Mouse (Mus musculus) central nervous system, embryonic 18 days (tissue): ENCODE measurements around the gene Slc5a1. TPM values are rescaled to one million over a fixed set of nuclear protein-coding genes. Genes with fewer than 3 reads are reported as not detected.

Source experiments
- polyA plus RNA-seq: library from polyadenylated mRNA; depleted of rRNA; stranded (reverse); fragments of >200 nt; gene quantifications from 2 replicates; pipeline ENCODE4 v1.2.3, GENCODE M21; 2012; rRNA removed

Gene Slc5a1
- polyA plus RNA-seq: 0.08 and 0.20 TPM in 2 replicates

DNA sequence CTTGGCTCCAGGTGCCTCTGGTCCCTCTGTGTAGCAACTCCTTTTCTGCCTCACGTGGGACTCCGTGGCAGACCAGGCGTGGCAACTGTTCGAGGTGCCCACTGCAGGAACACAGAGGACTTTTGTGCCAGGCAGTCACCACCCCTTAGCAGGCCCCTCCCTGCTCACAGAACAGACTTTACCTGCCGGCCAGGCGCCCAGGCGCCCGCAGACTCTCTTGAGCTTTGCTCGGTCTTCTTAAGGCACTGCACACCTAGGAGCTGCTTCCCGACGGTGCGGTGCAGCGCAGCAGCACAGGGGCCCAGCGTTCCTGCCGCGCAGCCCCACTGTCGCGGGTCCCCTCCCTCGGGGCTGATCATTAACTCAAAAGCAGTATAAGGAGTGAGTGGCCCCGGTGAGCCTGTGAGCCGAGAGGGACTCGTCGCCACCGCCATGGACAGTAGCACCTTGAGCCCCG, at the start of gene Slc5a1:
Slc5a1 (plus strand) TSS at position 195 of the 457 bp plus-strand sequence.

Other genes with a start within 250 kb of the Slc5a1 start
- gene Prr14l, start 250.0 kb upstream of the Slc5a1 start, polyA plus RNA-seq: 10.9 and 12.5 TPM in 2 replicates
- gene Depdc5, start 240.5 kb upstream of the Slc5a1 start, polyA plus RNA-seq: 38.1 and 39.2 TPM in 2 replicates
- 722 and 726 TPM in 2 replicates for gene Ywhah, start 85.4 kb upstream of the Slc5a1 start, polyA plus RNA-seq
- gene Spon2, start 114.2 kb downstream of the Slc5a1 start, polyA plus RNA-seq: 4.0 and 4.6 TPM in 2 replicates
- gene Ctbp1, start 170.8 kb downstream of the Slc5a1 start, polyA plus RNA-seq: 296 and 298 TPM in 2 replicates
- 165 and 177 TPM in 2 replicates for gene Maea, start 231.3 kb downstream of the Slc5a1 start, polyA plus RNA-seq